Mouse (Mus musculus): ENCODE results near the gene Ap2a2. TPM values are rescaled to one million over a fixed set of nuclear protein-coding genes. Genes with fewer than 3 reads are reported as not detected.

The Ap2a2 gene
- total RNA-seq (2023): 10 to 100 TPM; 43.5 to 45.4 TPM

DNA sequence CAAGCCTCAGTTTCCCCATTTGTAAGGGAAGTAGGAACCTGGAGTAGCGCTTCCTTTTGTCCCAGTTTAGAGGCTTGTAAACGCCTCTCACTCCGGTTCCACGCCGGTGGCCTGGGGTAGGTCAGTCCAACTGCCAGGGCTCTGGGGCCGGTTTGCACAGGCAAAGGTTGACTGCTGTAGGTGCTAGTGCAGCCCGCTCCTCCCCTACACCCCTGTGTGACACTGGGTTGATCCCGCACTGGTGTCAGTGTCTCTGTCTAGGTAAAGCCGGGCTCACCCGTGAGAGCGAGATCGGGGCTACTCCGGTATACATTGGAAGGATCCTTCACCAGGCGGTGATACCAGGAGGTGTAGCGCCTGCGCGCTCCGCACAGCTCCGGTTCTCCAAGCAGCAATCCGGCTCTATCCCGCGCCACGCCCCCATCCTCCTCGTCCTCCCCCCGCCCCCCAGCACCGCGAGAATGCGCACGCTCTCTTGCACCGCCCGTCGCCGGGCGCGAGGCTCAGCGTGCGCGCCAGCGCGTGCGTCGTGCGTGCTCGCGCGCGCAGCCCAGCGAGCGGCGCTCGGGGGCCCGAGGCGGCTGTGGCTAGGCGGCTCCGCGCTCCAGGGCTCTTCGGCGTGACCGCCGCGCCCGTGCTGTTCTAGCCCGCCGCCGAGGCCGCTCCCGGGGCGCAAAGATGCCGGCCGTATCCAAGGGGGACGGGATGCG is at the start of gene Ap2a2:
Ap2a2 (plus strand) TSS at position 492 of the 710 bp plus-strand sequence.

DNA sequence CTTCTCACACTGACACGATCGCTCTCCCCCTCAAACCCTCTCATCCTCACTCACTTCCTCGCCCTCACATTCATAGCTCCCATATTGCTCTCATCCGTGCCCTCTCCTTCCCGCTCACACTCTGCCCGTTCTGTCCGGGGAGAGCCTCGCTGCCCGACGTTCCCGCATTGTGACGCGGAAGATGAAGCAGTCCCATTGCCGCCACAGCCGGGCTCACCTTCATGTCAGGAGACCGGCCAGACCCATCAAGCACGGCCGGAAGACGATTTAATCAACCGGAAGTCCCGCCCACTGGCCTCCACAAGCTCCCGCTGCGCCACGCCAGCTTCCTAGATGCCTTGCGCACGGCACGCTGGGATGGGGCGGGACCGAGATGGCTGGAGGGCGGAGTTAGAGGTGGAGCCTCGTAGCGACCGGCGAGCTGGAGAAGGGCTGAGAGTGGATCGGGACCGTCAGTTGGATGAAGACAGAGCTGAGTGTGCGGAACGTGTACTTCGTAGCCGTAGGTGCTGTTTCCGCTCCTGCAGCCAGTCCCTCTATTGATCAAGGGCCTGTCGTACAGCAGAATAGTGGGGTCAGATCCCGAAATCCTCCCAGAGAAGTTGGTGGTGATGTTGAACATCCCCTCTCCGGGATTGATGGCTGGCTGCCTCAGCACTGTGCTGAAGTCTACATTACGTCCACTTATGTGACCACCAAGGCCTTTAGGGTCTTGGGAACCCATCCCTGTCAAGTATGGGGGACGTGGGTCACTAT is 22.2 kb upstream of the Ap2a2 start, which contains the start of gene Chid1:
Chid1 (minus strand) TSS at position 302 of the 756 bp plus-strand sequence.

Other genes starting within 250 kb of the Ap2a2 start
- 10 to 100 TPM; 44.0 to 45.2 TPM for gene Deaf1, start 234.5 kb upstream of the Ap2a2 start, total RNA-seq (2023)
- gene Tmem80, start 234.4 kb upstream of the Ap2a2 start, total RNA-seq (2023): 10 to 100 TPM; 21.6 to 30.3 TPM
- gene Eps8l2, start 223.3 kb upstream of the Ap2a2 start, total RNA-seq (2023): under 1 TPM; 0.24 to 0.84 TPM
- 100 to 1,000 TPM; 146 to 150 TPM for gene Taldo1, start 170.0 kb upstream of the Ap2a2 start, total RNA-seq (2023)
- 10 to 100 TPM; 31.8 to 46.1 TPM for gene Gatd1, start 148.0 kb upstream of the Ap2a2 start, total RNA-seq (2023)
- gene Cend1, start 132.7 kb upstream of the Ap2a2 start, total RNA-seq (2023): not detected
- gene Slc25a22, start 124.3 kb upstream of the Ap2a2 start, total RNA-seq (2023): 10 to 100 TPM; 45.5 to 49.9 TPM
- 1 to 10 TPM; 5.9 to 6.3 TPM for gene Pidd1, start 118.1 kb upstream of the Ap2a2 start, total RNA-seq (2023)
- 1,000 to 10,000 TPM; 2,341 to 2,386 TPM for gene Rplp2, start 114.8 kb upstream of the Ap2a2 start, total RNA-seq (2023)
- 10 to 100 TPM; 54.1 to 58.8 TPM for gene Pnpla2, start 107.0 kb upstream of the Ap2a2 start, total RNA-seq (2023)
- not detected for gene Cracr2b, start 101.1 kb upstream of the Ap2a2 start, total RNA-seq (2023)
- 10 to 100 TPM; 11.2 to 17.5 TPM for gene Cd151, start 94.8 kb upstream of the Ap2a2 start, total RNA-seq (2023)
- 10 to 100 TPM; 18.6 to 21.3 TPM for gene Polr2l, start 87.0 kb upstream of the Ap2a2 start, total RNA-seq (2023)
- under 1 TPM in 1 of 2 experiments, not detected in 1; 0.99 TPM for gene Tspan4, start 86.9 kb upstream of the Ap2a2 start, total RNA-seq (2023)
- 10 to 100 TPM; 18.7 to 24.5 TPM for gene Chid1, start 22.3 kb upstream of the Ap2a2 start, total RNA-seq (2023)
- gene Muc6, start 93.1 kb downstream of the Ap2a2 start, total RNA-seq (2023): not detected
- not detected for gene Muc2, start 128.2 kb downstream of the Ap2a2 start, total RNA-seq (2023)
- not detected for gene Muc5ac, start 226.8 kb downstream of the Ap2a2 start, total RNA-seq (2023)

Data from B cell, adult 67 days (primary cell).